Mouse (Mus musculus) B cell, adult (primary cell): ENCODE measurements around the gene Gpr179. TPM values are rescaled to one million over a fixed set of nuclear protein-coding genes. Genes with fewer than 3 reads are reported as not detected.

ENCODE experiments used
- total RNA-seq: library from RNA; stranded (reverse); gene quantifications from 4 replicates; pipeline ENCODE4 v1.2.4, GENCODE M21; 2023; ENCODE audit not compliant: inconsistent age

The Gpr179 gene
- 0.16 TPM in 1 of 4 replicates, not detected in the others for total RNA-seq

GRCm38 (mm10) chr11:97352027-97352684 is at the start of gene Gpr179:
Gene Gpr179 (minus strand): TSS chr11:97352077.

GRCm38 (mm10) chr11:97361948-97362648 is 10.2 kb upstream of the Gpr179 start, which contains the start of gene Socs7:
Gene Socs7 (plus strand): TSS chr11:97362551.

GRCm38 (mm10) chr11:97315504-97316503 is 36.1 kb downstream of the Gpr179 start, which contains the start of gene Mrpl45:
Gene Mrpl45 (plus strand): TSS chr11:97315716.

Other genes with a start within 250 kb of the Gpr179 start
- gene Tbx21, start 236.7 kb downstream of the Gpr179 start, total RNA-seq = 1.3 to 2.6 TPM (median 2.4 TPM) in 4 replicates
- 0.21 to 0.80 TPM (median 0.46 TPM) in 4 replicates for gene Tbkbp1, start 200.6 kb downstream of the Gpr179 start, total RNA-seq
- gene Kpnb1, start 164.2 kb downstream of the Gpr179 start, total RNA-seq = 136 to 148 TPM (median 143 TPM) in 4 replicates
- gene Npepps, start 71.4 kb downstream of the Gpr179 start, total RNA-seq = 57.4 to 66.8 TPM (median 64.3 TPM) in 4 replicates
- 16.9 to 21.1 TPM (median 20.3 TPM) in 4 replicates for gene Mrpl45, start 36.4 kb downstream of the Gpr179 start, total RNA-seq
- 20.2 to 25.4 TPM (median 21.1 TPM) in 4 replicates for gene Socs7, start 10.5 kb upstream of the Gpr179 start, total RNA-seq
- 0.30 to 0.51 TPM (median 0.43 TPM) in 4 replicates for gene Arhgap23, start 63.5 kb upstream of the Gpr179 start, total RNA-seq
- gene 4933428G20Rik, start 148.3 kb upstream of the Gpr179 start, total RNA-seq = not detected in 4 replicates
- 0.10 to 0.18 TPM (median 0.12 TPM) in 3 of 4 replicates, not detected in the other for gene Srcin1, start 224.1 kb upstream of the Gpr179 start, total RNA-seq